Mouse (Mus musculus): ENCODE measurements around the gene Ttll11.

The Ttll11 gene

DNA sequence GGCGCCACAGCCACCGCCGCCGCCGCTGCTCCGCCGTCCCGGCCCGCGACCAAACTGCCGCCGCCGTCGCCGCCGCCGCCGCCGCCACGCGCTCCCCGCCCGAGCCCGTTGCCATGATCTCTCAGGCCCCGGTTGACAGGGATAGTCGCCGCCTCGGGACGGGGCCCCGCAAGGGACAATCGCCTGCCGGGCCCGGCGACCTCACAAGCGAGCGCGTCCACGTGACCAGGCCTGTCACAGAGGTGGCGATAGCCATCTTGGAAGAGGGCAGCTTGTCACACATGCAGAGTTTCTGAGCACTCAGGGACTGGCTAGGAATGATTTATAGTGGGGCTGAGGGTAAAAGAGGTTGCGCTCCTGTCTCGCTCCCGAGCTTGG is at the start of gene Ttll11:
Gene Ttll11 (minus strand): TSS at position 270 of the 378 bp plus-strand sequence.
- DNase-seq: peak; percentile 96

DNA sequence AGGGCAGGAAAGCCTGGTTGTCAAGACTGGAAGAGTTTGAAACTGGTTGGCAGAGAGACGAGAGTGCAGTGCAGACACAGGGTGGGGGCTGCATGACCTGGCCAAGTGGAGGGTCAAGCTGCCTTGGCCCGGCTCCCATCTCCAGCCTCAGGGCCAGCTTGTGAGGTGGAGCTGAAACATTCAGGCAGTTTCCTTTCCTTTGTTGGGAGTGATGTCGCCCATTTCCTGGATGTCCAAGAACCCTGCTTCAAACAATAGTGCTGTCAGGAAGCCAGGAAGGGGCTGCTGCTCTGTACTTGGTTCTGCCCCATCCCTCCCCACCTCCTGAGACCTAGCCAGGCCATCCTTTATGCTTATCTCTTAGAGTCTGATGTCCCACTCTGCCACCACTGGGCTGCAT is 43.6 kb upstream of the Ttll11 start:
- no peak for DNase-seq

GRCm38 (mm10) chr2:36021385-36022159 is 41.9 kb upstream of the Ttll11 start:
- peak; percentile 77 for DNase-seq

- no peak for DNase-seq
Measured at GRCm38 (mm10) chr2:36013010-36013409, 33.3 kb upstream of the Ttll11 start.

DNA sequence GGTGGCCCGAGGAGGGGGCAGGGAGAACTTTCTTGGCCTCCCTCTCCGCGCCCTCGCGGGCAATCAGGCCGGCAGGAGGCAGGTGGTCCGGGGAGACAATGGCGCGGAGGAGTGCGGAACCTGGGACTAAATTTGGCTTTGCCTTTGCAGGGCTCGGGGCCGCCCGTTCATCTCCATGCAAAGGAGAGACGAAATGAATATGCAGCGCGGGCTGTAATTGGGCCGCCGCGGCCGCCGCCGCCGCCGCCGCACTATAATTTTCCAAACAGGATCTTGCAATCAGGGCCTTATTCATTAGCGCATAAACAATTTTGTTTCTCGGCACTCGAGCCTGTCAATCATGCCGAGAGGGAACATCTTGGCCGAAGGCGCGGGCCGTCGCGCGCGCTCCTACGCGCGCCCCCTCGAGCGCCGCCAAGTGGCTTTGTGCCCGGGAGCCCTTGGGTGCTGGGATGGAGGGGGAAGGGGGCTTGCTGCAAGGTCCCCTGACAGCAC is 31.7 kb upstream of the Ttll11 start:
- peak; percentile 55 for DNase-seq

- DNase-seq: no peak
Measured at GRCm38 (mm10) chr2:36010579-36010978, 30.9 kb upstream of the Ttll11 start.

GRCm38 (mm10) chr2:36009386-36009785 is 29.7 kb upstream of the Ttll11 start:
- peak; percentile 66 for DNase-seq

DNA sequence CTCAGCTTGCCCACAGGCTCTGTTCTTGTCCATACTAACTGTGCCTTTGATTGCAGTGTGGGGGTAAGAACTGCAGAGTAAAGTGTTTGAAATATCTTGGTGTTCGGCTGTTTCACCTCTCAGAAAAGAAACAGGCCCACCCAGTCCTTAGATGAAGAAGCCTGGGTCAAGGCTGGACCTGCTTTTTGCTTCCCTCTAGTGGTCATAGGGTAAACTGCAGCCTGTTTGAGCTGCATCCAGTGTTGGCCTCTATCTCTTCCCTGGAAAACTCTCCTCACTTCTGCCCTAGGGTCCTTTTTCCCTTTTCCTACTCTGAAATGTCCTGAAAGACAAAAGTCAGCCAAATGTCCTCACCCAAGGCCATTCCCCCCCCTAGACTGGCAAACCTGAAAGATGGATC is 28.4 kb upstream of the Ttll11 start:
- no peak for DNase-seq

DNA sequence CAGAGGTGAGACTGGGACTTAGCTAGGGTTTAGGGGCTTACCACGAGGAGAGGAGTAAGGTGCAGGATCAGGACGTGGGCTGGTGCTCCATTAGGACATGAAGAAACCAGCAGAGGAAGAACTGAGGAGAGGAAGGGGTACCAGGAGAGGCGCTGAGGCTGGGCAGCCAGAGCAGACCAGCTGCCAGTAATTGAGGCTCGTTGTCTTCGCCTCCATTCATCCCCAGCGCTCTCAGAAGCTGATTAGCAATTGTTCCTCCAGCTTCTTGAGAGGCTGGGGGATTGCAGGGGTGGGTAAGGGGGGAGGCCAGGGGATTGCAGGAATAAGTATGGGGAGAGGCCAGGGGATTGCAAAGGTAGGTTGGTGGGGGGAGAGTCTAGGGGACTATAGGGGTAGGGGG is 22.5 kb upstream of the Ttll11 start:
- no peak for DNase-seq

- no peak for DNase-seq
Measured at GRCm38 (mm10) chr2:36000390-36000789, 20.7 kb upstream of the Ttll11 start.

DNA sequence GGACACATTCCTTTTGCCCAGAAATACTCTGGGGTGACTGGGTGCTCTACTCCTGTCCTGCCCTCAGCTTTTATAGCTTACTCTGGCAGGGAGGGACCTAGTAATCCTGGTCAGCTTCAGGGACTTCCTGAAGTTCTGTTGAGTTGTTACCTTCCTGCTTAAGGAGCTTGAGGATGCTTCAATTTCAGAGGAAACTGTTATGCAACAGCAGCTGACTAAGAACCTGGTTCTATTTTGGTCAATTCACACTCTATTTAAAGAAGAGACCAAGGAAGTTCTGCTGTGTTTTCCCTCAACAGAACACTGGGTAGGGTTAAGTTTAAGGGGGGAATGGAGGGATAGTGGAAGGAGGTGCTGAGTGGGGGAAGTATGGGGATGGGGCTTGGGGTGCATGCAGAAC is 19.5 kb upstream of the Ttll11 start:
- no peak for DNase-seq

GRCm38 (mm10) chr2:35998416-35998815 is 18.7 kb upstream of the Ttll11 start:
- no peak for DNase-seq

DNA sequence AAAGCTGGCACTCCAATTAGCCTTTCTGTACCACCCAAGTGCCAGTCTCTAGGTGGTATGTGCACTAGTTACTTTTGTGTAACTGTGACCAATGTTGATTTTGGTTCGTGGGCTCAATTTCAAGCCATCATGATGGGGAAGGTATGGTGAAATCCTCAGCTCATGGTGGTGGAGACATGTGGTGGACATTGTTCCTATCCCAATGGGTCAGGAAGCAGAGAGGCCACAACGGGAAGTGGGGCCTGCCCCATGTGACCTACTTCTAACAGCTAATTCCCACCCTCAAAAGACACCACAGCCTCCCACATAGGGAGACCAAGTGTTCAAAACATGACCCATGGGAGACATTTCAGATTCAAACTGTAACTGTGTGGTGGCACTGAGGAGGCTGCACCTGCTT is 17.0 kb upstream of the Ttll11 start:
- no peak for DNase-seq

GRCm38 (mm10) chr2:35994303-35994702 is 14.6 kb upstream of the Ttll11 start:
- DNase-seq: no peak

DNA sequence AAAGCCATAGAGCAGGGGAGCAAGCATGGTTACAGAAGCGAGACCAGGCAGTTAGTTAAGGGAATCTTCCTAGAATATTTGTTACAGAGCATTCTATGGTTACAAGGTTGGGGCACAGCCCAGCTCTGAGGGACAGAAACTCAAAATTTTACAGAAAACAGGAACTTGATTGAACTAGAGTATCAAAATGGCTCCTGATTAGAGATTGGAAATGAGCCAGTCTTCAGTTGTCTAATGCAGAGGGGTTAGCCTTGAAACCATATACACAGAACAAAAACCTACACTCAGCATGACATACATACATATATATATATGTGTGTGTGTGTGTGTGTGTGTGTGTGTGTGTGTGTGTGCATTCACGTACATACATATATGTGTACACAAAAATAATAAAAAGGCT is 13.8 kb upstream of the Ttll11 start:
- DNase-seq: no peak

- no peak for DNase-seq
Measured at GRCm38 (mm10) chr2:35992259-35992658, 12.5 kb upstream of the Ttll11 start.

DNA sequence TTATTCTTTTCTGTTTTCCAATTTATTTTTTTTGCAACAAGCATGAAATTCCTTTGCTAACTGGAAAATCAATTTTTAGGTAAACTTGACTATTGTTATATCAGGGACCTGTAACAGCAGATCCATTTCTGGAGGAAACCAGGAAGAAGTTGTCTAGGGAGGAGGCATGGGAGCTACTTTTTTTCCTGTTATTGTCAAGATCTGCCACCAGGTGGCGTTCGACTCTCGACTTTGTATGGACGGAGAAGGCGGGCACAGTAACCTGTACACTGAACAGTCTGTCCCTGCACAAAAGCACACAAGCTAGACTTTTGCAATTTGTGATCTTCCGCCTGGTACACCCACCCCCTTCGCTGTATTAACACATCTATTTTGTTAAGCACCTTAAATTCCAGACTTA is 4.2 kb upstream of the Ttll11 start:
- peak; percentile 62 for DNase-seq

DNA sequence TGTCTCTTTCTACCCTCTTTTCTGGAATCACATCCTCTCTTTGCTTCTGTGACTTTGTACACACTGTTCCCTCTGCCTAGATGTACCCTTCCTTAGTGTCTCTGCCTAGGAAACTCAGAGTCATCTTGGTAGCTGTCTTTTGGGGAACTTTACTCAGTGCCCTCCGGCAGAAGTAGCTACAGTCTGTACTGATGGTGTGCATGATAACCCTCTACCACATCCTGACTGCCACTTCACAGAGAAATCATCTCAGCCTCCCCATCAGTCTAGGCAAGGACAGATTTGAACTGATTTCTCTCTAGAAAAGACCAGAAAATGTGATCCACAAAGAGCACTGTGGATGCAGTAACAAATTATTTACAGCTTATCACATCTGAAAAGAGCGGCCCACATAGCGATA is 2.2 kb upstream of the Ttll11 start:
- no peak for DNase-seq

DNA sequence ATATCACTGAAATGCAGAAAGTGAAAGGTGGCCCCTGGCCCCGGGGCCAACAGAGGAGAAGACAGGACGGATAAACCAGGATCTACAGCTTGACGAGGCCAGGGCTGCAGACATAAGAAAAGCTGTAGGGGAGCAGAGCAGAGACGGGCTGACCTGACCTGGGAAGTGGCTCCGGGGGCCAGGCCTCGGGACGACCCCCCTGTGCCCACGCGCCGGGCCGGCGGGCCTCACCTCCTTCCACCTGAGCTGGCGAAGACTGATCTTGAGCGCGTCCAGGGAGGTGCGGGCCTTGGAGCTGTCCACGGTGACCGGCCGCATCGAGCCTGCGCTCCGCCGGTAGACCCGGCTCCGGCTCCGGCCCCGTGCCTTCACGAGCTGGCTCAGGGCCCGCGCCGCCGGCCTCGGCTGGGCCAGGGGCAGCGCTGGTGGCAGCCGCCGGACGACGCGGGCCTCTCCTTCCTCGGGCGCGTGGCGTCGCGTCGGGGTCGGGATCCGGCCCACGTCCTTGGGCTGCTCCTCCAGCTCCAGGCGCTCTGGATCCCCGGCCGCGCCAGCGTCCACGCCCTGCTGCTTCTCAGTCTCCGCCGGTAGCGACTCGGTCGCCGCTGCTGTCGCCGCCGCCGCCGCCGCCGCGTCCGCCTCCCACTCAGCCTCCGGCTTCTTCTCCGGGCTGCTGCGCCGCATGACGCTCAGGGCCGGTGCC is 621 bp downstream of the Ttll11 start:
- no peak for DNase-seq

- DNase-seq: peak; percentile 36
Measured at GRCm38 (mm10) chr2:35978276-35978933, 1.3 kb downstream of the Ttll11 start.

DNA sequence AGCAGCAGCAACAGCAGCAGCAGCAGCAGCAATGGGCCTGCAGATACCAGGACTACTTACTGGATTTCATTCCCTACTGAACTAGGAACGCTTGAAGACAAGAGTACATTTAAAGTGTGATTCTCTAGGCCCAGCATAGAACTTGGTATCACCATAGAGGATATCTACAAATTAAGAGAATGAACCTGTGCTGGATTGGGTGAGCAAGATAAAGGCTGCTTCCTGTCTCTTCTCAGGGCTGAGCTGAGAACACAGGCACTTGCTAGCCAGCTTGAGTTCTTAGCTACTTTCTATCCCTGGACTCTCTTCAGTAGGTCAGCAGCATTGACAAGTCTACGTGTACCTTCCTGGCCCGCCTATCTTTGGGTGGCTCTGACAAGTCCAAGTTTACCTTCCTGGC is 2.0 kb downstream of the Ttll11 start:
- no peak for DNase-seq

- no peak for DNase-seq
Measured at GRCm38 (mm10) chr2:35972259-35973001, 7.3 kb downstream of the Ttll11 start.

DNA sequence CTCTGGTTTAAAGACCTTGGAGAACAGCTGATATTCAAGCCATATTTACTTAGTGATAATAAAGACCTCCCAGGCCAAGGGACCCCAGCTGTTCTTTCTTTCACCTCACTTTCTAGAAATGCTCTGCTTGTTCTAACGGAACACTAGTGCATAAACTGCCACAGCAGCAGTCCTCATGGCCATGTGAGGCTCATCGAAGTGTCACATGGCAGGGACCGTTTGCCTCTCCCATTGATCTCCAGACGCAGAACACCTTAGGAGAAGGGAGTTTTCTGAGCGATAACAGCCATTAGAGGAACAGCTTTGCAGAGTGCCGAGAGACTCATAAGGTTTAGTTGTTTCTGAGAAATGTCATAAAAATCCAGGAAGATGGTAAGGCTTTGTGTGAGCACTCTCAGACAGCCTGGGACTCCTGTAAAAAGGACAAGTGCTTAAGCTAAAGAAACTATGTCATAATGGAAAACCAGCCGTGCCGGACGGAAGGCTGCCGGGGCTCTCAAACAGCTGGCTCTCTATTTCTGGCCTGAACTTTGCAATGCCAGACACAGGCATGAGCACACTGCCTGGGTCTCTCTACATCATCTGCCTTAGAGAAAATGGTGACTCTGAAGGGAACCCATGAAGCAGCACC is 13.7 kb downstream of the Ttll11 start:
- no peak for DNase-seq

All from right cerebral cortex, postnatal 25 days (tissue).